Mouse (Mus musculus) v-Abl transformed pro-B cells (cell line): ENCODE results near the gene Elmsan1.
"Not testable (repeated sequence)": the region's sequence is repeated elsewhere in the genome, so short reads cannot be mapped to it uniquely, and the experiment has no call there.

Source experiments
- in situ Hi-C, 2 experiments: fragments of 400-800 bp; cut with MboI; formaldehyde crosslinking; loops; one replicate each; pipeline ENCODE4 v1.15.1; 2025; ENCODE audit not compliant: unreplicated experiment in 2 of 2

Gene Elmsan1

DNA sequence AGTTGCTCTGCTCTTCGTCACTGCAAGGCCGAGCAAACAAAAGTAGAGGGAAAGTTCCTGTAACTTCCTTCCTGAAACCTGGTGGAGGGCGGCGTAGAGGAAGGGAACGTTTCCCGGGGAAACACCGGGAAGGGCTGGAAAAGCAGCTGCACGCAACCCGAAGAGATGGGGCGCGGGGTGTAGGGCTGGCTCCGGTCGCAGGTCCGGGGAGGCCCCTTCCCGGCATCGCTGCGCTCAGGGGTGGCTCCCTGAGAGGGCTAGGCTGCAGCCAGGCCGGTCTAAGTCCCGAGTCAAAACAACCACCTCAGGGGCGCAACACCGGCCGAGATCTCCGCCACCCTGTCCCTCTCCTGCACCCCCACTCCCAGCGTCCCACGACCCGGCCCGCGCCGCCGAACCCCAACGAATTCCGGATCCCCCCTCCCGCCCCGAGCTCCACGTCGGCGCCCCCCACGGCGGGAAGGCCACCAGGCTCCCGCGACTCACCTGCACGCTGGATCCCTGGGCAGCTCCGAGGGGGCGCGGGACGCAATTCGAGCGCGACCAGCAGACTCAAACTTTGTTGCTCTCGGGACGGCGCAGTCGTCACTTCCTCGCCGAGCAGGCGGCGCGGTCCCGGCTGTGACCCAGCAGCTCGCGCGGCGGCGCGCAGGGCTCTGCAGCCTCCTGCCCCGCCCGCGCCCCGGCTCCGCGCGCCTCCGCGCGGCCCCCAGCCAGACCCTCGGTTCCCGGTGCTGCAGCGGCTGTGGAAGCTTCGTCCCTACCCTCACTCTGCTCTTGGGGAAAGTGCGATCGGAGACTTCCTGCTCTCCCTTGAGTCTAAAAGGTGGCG, at the start of gene Elmsan1:
Gene Elmsan1 (minus strand): TSS at position 593 of the 832 bp plus-strand sequence.
- in situ Hi-C loops = loop anchor here in 1 of 2 experiments (5.0 kb wide), 1 partner anchor 36 kb away; no protein-coding TSS in a partner anchor

GRCm38 (mm10) chr12:84267264-84267663, 48.6 kb upstream of the Elmsan1 start:
- in situ Hi-C loops = loop anchor here (25.0 kb wide), 2 partner anchors 305 to 555 kb away; partner anchors contain the start of gene Riox1 (in 1 of the 2)

DNA sequence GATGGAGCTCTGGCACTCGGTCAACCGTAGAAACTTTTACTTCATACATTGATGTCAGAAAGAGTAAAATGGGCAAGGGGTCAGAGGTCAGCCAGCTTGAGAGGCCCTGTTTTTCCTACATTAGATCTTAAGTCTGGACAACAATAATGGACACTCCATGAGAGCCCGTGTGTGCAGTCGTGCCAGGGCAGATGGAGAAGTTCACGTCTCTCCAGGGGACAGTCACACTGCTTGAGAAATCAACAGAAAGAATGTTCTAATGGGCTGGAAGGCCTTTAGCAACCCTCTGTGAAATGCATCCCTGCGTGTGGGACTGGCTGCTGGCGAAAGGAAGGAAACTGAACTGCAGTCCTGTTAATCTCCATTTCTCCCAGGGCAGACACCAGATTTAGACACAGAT, 41.7 kb upstream of the Elmsan1 start:
- in situ Hi-C loops = loop anchor here (25.0 kb wide), 2 partner anchors 298 to 548 kb away; partner anchors contain the start of gene Riox1 (in 1 of the 2)

DNA sequence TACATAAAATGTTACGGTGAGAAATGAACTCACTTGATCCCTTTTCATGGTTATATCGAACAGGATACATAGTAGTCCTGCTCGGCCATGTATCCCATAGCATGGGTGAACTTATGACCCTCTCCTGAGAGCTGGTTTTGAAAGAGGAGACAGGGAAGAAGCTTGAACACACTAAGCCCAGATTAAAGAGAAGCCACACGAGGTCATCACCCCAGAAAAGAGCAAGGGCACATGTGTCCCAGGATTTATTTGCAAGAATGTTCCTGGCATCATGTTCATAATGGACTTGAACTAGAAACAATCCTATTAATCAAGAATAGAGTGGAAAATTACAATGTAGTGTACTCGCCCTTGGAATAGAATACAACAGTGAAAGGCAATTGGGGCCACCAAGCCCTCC, 36.2 kb upstream of the Elmsan1 start:
- in situ Hi-C loops = loop anchor here (5.0 to 25.0 kb wide), 3 partner anchors 93 to 543 kb away; partner anchors contain the start of gene Riox1 (in 1 of the 2)

GRCm38 (mm10) chr12:84252811-84253210, 34.1 kb upstream of the Elmsan1 start:
- in situ Hi-C loops = loop anchor here (5.0 to 25.0 kb wide), 3 partner anchors 91 to 541 kb away; partner anchors contain the start of gene Riox1 (in 1 of the 2)

GRCm38 (mm10) chr12:84249217-84249616, 30.5 kb upstream of the Elmsan1 start:
- in situ Hi-C loops = loop anchor here (5.0 kb wide), 2 partner anchors 37 to 87 kb away; no protein-coding TSS in a partner anchor

GRCm38 (mm10) chr12:84245683-84246082, 27.0 kb upstream of the Elmsan1 start:
- in situ Hi-C loops = loop anchor here (5.0 kb wide), 2 partner anchors 33 to 83 kb away; no protein-coding TSS in a partner anchor

DNA sequence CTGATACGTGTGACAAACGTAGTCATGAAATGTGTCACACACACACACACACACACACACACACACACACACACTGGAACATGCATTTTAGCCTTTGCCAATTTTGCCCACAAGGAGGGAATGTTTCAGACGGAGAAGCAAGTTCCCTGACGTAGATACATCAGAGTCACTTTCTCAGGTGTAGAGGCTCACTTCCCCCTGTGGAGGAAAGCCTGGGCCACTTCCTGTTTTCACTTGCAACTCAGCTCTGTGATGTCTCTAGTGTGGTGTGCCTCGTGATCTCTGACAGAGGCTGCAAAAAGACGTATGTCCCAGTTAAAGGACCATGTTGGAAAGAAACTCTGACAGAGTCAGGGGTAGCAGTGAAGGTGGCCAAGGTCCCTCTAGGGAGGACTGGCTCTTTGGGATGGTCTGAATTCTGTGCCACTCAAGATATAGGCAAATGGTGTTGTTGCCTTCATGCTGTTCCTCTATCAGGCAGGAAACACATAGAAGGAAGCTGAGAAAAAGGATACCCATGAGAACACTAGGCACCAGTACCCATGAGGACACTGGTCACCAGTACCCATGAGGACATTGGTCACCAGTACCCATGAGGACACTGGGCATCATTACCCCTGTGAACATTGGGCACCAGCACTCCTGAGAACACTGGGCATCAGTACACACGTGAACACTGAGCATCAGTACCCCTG, 24.5 kb upstream of the Elmsan1 start:
- in situ Hi-C loops = no loop called here

- in situ Hi-C loops = not testable (repeated sequence)
Observed at GRCm38 (mm10) chr12:84237036-84237435, 18.4 kb upstream of the Elmsan1 start.

DNA sequence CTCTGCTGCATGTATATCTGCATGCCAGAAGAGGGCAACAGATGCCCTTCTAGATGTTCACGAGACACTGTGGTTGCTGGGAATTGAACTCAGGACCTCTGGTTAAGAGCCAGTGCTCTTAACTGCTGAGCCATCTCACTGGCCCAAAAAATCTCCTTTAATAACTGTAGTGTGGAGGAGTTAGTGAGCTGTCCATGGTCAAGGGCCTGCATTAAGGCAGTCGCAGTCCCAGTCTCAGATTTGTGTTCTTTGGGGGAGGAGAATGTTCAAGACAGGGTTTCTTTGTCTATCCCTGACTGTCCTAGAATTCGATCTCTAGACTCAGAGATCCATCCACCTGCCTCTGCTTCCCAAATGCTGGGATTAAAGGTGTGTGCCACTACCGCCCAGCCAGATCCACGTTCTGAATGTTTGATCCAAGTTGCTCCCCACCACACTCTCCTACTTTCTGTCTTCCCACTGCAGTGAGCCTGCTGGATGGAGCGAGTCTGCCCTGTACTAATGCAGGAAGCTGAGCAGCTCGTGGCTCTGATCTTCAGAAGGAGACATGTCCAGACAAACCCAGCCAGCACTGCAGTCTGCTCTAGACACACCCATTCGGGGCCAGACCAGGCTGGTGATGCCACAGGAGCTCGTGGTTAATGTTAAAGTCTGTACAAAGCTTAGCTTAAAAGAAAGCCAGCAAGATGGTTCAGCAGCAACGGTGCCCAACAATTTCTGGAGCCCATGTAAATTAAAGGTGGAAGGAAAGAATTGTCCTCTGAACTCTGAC, 17.5 kb upstream of the Elmsan1 start:
- in situ Hi-C loops = no loop called here

DNA sequence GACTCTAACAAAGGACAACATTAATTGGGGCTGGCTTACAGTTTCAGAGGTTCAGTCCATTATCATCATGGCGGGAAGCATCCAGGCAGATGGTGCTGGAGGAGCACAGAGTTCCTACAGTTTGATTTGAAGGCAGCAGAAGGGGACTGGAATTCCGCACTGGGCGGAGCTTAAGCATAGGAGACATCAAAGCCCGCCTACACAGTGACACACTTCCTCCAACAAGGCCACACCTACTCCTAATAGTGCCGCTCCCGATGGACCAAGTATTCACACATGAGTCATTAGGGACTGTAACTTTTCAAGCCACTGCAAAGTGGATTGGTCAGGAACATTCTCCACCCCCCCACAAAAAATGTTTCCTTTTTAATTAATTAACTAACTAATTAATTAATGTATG, 16.9 kb upstream of the Elmsan1 start:
- in situ Hi-C loops = no loop called here

DNA sequence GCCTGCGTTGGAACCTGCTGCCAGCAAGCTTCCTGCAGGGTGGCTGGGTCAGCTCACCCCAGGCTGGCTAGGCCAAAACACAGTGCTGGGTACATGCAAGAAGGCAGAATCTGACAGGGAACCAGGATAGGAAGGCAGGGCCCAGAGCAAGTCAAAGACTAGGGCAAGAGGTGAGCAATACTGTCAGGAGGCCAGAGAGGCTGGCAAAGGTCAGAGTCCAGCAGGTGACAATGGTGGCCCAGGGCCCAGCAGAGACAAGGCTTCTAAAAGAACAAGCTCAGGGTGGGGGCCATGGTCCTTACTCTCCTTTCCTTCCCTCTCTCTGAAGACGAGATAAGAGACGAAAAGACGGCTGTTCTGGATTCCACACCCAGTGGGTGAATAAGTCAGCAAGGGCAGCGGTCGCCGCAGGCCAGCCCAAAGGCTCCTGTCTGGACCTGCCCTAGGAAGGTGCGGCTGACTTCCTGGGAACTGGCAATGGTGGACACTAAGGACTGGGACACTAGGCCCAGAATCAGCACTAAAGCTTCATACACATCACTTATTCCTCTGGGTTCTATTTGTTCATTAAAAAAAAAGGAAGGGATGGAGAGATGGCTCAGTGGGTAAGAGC, 14.9 kb upstream of the Elmsan1 start:
- in situ Hi-C loops = no loop called here

GRCm38 (mm10) chr12:84226117-84226840, 7.6 kb upstream of the Elmsan1 start:
- in situ Hi-C loops = no loop called here

DNA sequence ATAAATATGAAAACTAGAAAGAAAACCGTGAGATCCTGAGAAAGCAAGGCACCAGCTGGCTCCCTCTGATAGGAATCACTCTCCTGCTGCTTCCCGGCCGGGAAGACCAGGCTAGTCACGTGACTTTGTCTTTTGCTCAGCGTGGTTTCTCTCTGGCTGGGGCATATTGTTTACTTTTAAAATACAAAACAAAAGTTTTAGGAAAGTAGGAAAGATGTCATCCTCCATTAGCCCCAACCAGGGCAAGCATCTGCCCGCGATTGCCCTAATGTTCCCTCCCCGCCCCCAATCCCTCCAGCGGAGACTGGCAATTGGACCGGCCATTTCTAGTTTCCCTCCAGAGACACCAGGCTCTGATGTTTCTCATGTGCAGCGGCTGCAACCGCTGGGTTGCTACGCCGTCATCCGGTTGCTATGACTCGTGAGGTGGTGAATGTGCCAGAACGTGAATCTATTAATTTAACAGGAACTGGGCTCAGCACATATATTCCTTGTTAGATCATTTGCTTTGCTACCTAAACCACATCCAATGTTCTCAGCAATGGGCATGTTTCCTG, 3.8 kb upstream of the Elmsan1 start:
- in situ Hi-C loops = no loop called here

DNA sequence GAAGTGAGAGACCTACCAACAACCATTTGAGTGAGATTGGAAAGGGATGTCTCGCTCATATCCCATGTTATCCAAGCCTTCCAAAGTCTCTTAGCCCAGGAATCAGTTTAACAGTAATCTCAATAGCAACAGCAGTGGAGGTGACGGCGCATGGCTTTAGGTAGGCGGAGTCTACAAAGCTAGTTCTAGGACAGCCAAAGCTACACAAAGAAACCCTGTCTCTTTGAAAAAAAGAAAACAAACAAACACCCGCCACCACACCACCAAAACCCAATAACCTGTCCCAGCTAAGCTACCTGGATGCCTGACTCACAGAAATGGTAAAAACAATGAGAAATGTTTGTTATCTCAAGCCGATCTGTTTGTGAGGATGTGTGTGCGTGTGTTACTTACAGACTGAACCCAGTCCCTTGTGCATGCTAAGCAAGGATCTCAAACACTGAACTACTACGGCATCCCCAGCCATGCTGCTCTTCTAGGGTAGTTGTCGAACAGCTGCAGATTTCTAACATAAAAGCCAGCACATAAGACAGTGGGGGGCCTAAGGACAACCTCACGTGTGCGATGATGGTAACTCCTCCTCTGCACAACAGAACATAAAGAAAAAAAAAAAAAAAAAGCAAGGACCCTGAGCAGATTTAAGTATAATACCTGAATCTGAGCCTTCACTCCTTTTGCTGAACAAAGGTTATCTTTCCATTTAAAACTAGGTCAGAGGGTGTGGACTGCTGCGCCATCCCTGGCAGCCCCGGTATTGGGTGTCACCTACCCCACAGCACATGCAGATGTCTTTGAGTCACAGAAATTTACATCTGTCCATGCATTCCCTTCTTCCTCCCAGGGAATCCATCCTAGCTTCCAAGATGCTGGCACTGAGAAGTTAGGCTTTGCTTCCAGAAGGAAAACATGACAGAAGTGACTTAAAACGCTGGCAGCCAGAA, 2.5 kb upstream of the Elmsan1 start:
- in situ Hi-C loops = no loop called here

DNA sequence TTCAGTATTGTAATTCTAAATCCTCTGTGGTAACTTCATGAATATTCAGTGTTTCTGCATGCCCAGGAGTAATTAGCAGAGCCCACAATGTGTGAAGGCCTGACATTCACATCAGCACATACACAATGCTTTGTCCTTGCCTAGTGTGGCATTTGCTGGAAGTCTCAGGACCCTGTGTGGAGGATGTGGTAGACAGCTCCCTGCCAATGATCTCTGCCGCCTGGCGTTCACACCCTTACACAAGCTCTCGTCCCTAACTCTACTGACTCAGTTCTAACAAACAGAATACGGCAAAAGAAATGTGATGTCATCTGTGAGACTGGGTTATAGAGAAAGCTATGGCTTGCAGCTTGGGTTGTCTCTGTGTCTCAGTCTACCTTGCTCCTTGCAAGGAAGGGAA, 1.8 kb upstream of the Elmsan1 start:
- in situ Hi-C loops = no loop called here

DNA sequence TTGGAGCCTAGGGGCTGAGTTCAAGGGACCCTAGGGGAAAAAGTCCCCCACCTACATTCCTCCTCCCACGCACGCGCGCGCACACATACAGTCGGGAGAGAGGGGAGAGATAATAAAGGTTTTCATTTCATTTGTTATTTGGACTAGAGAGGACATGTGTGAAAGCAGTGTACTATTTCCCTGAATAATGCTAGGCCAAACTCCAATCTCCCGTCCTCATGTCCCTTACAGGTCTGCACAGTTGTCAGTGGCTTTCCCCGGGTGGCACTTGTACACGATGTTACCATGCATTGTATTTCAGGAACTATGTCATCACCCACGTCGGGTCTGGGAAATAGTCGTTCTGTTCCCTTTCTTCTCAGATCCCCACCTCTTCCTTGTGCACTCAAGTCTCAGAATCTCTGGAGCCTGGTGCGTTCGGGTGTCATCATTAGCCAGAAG, 460 bp upstream of the Elmsan1 start:
- in situ Hi-C loops = loop anchor here in 1 of 2 experiments (5.0 kb wide), 1 partner anchor 37 kb away; no protein-coding TSS in a partner anchor
